Mouse (Mus musculus) stomach, postnatal 0 days (tissue): Measurements from ENCODE around the gene Mmp14. TPM values are rescaled to one million over a fixed set of nuclear protein-coding genes. Genes with fewer than 3 reads are reported as not detected.
A peak's percentile ranks its signal among the peaks of the same experiment; 100 is the strongest.

Source experiments
- ATAC-seq: fragments of 200-750 bp; cut with Nextera tagmentation; 2 replicates; pipeline ENCODE4 v1.8.0; 2017; ENCODE audit not compliant: low FRiP score, low TSS enrichment
- DNase-seq: peaks from one replicate; pipeline ENCODE4 v3.0.0-alpha.2; 2016; ENCODE audit warnings: low spot score
- H3K27ac ChIP-seq: fragments of 300-500 bp; sonication (generic); replicated peaks from 2 replicates; pipeline ENCODE4 v1.5.1; 2014; ENCODE audit warnings: mild to moderate bottlenecking, control low read depth
- H3K27me3 ChIP-seq: fragments of 300-500 bp; sonication (generic); 2 replicates; pipeline ENCODE4 v1.6.1; 2014; ENCODE audit warnings: low read length; ENCODE audit not compliant: control insufficient read depth, insufficient read depth
- H3K36me3 ChIP-seq: fragments of 300-500 bp; sonication (generic); 2 replicates; pipeline ENCODE4 v1.6.1; 2014; ENCODE audit warnings: low read length, mixed read lengths; ENCODE audit not compliant: control insufficient read depth, insufficient read depth
- H3K4me1 ChIP-seq: fragments of 300-500 bp; sonication (generic); replicated peaks from 2 replicates; pipeline ENCODE4 v1.6.1; 2014; ENCODE audit warnings: antibody characterized with exemption; ENCODE audit not compliant: control insufficient read depth, insufficient read depth
- H3K4me2 ChIP-seq: fragments of 300-500 bp; sonication (generic); replicated peaks from 2 replicates; pipeline ENCODE4 v1.6.1; 2014; ENCODE audit warnings: low read depth, mild to moderate bottlenecking, control low read depth, moderate library complexity
- H3K4me3 ChIP-seq: fragments of 300-500 bp; sonication (generic); 2 replicates; pipeline ENCODE4 v1.5.1; 2014; ENCODE audit warnings: low read depth, low read length, control low read depth
- H3K9ac ChIP-seq: fragments of 300-500 bp; sonication (generic); 2 replicates; pipeline ENCODE4 v1.6.1; 2014; ENCODE audit warnings: mild to moderate bottlenecking, low read length, control low read depth, mixed read lengths
- H3K9me3 ChIP-seq: fragments of 300-500 bp; sonication (generic); 2 replicates; pipeline ENCODE4 v1.6.1; 2016; ENCODE audit warnings: low read length; ENCODE audit not compliant: control insufficient read depth
- CTCF ChIP-seq: IDR thresholded peaks from 2 replicates; pipeline ENCODE4 v1.5.1; 2016; ENCODE audit warnings: antibody characterized with exemption, low read depth, mild to moderate bottlenecking, moderate library complexity
- EP300 ChIP-seq: optimal IDR thresholded peaks from 2 replicates; pipeline ENCODE3; 2016; ENCODE audit warnings: antibody characterized with exemption
- WGBS: fragments of 180-500 bp; shearing (Covaris S2); extraction: QIAGEN DNeasy Blood & Tissue Kit; methylation state at CpG from one replicate; pipeline ENCODE4 v1.1.7; 2014; 5-methylcytosine and 5-hydroxymethylcytosine counted together
- polyA plus RNA-seq: library from polyadenylated mRNA; unstranded; fragments of >200 nt; fragmentation: Nextera tagmentation; extraction: Ambion mirVana; gene quantifications from 2 replicates; pipeline ENCODE4 v1.2.1, GENCODE M21; 2015

Gene Mmp14
- polyA plus RNA-seq, 1 experiment from 2014 or later, result 63.9 TPM

- H3K4me3 ChIP-seq, result no peak overlapping the region
- H3K27ac ChIP-seq, result no peak overlapping the region
- no peak overlapping the region for H3K4me2 ChIP-seq
- no peak overlapping the region for H3K9ac ChIP-seq
- no peak for DNase-seq
- WGBS, result 67% methylated on average over 2 of the region's 2 CpGs
- no peaks in the 10 kb centered on the region for H3K4me1 ChIP-seq
- no peaks in the 10 kb centered on the region for H3K36me3 ChIP-seq
- no peaks in the 10 kb centered on the region for H3K27me3 ChIP-seq
- ATAC-seq, result no peak
- H3K9me3 ChIP-seq, result no peaks in the 10 kb centered on the region
- TF ChIP-seq CTCF (no peak), EP300 (no peak)
These were observed 56.3 kb downstream of the Mmp14 start for GRCm38 (mm10) chr14:54487732-54488131.

- no peak for DNase-seq
- no peak for TF ChIP-seq EP300
- TF ChIP-seq CTCF, result no peak
These were observed 56.9 kb downstream of the Mmp14 start for GRCm38 (mm10) chr14:54488350-54488749.

DNA sequence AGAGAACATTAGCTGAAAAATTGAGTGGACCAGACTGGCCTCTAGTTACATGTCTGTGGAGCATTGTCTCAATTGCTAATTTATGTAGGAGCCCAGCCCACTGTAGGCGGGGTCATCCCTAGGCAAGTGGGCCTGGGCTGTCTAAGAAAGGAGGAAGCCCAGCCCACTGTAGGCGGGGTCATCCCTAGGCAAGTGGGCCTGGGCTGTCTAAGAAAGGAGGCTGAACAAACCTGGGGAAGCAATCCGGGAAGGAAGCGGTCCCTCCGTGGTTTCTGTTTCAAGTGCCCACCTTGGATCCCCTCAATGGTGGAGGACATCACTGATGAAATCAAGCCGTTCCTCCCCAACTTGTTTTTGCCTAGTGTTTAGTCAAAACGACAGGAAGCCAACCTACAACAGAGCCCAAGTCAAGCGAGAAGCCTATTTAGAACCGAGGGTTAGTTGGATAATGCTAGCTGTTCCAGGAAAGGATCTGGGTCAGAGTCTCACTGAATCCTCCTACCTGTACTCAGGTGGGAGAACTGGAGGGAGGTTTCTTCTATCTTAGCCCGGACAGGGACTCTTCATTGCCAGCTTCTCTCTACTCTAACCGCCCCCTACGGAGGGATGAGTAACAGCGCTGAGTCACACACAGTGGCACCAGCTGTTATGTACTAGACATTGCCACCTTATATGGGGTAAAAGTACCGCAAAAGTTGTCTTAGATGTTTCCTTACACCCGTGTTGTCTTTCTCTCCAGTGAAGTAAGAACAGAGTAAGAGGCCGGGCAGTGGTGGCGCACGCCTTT lies 61.1 kb downstream of the Mmp14 start:
- ATAC-seq, result no peak
- Histone ChIP-seq H3K27ac (no peak overlapping the region), H3K4me2 (no peak overlapping the region), H3K9me3 (no peaks in the 10 kb centered on the region), H3K27me3 (no peaks in the 10 kb centered on the region), H3K9ac (no peak overlapping the region), H3K4me1 (no peaks in the 10 kb centered on the region), H3K4me3 (no peak overlapping the region), H3K36me3 (no peaks in the 10 kb centered on the region)
- DNase-seq, result no peak
- 65% methylated on average over 18 of the region's 18 CpGs for WGBS
- TF ChIP-seq EP300 (no peak), CTCF (no peak)

More at GRCm38 (mm10) chr14:54488350-54488749, 56.9 kb downstream of the Mmp14 start:
- H3K4me1 ChIP-seq, result no peaks in the 10 kb centered on the region
- H3K9ac ChIP-seq, result no peak overlapping the region
- H3K27ac ChIP-seq, result no peak overlapping the region
- H3K27me3 ChIP-seq, result no peaks in the 10 kb centered on the region
- H3K4me2 ChIP-seq, result no peak overlapping the region
- no peaks in the 10 kb centered on the region for H3K9me3 ChIP-seq
- no peak for ATAC-seq
- H3K4me3 ChIP-seq, result no peak overlapping the region
- no peaks in the 10 kb centered on the region for H3K36me3 ChIP-seq

DNA sequence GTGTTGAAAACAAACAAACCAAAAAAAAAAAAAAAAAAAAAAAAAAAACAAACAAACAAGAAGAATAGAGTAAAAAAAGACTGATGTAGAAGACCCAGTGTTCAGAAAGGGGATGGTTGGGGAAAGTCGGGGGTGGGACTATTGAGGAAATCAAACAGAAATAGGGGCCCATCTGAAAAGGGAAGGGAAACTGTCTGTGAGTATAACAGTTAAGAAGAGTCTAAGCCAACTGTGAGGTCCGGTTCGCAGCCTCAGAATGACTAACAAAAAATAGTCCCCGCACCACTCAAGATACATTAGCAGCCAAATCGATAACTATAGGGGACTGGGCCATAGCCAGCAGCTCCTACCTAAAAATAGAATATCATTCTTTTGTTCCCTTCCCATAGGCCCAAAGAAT lies 61.8 kb downstream of the Mmp14 start:
- no peaks in the 10 kb centered on the region for H3K4me1 ChIP-seq
- H3K4me2 ChIP-seq, result no peak overlapping the region
- H3K9me3 ChIP-seq, result no peaks in the 10 kb centered on the region
- H3K4me3 ChIP-seq, result no peak overlapping the region
- TF ChIP-seq EP300, result no peak
- no peak for TF ChIP-seq CTCF
- no peaks in the 10 kb centered on the region for H3K36me3 ChIP-seq
- no peak overlapping the region for H3K27ac ChIP-seq
- H3K9ac ChIP-seq, result no peak overlapping the region
- ATAC-seq (no peak), DNase-seq (no peak)
- H3K27me3 ChIP-seq, result no peaks in the 10 kb centered on the region
- WGBS, result 84% methylated on average over 5 of the region's 5 CpGs

GRCm38 (mm10) chr14:54494234-54494633 lies 62.8 kb downstream of the Mmp14 start:
- ATAC-seq (peak; percentile 74), DNase-seq (peak; percentile 63)
- Histone ChIP-seq H3K9ac (no peak overlapping the region), H3K36me3 (no peaks in the 10 kb centered on the region), H3K9me3 (no peaks in the 10 kb centered on the region), H3K4me1 (no peaks in the 10 kb centered on the region), H3K4me3 (no peak overlapping the region), H3K27me3 (no peaks in the 10 kb centered on the region), H3K4me2 (no peak overlapping the region), H3K27ac (no peak overlapping the region)
- no peak for TF ChIP-seq EP300
- TF ChIP-seq CTCF, result peak; percentile 95
- 2% methylated on average over 3 of the region's 3 CpGs for WGBS

Other genes starting within 250 kb of the Mmp14 start
- gene Dad1, start 177.5 kb upstream of the Mmp14 start, polyA plus RNA-seq, result 397 and 433 TPM in 2 replicates
- gene Abhd4, start 177.4 kb upstream of the Mmp14 start, polyA plus RNA-seq, result 40.2 and 45.7 TPM in 2 replicates
- gene Olfr49, start 146.7 kb upstream of the Mmp14 start, polyA plus RNA-seq, result 0.02 and 0.16 TPM in 2 replicates
- gene Oxa1l, start 70.8 kb upstream of the Mmp14 start, polyA plus RNA-seq, result 30.5 and 31.7 TPM in 2 replicates
- gene Slc7a7, start 13.8 kb upstream of the Mmp14 start, polyA plus RNA-seq, result 9.3 and 9.5 TPM in 2 replicates
- gene Mrpl52, start 4.7 kb upstream of the Mmp14 start, polyA plus RNA-seq, result 312 and 339 TPM in 2 replicates
- gene Lrp10, start 32.5 kb downstream of the Mmp14 start, polyA plus RNA-seq, result 59.3 and 70.0 TPM in 2 replicates
- 0.47 and 0.59 TPM in 2 replicates for gene Rem2, start 44.5 kb downstream of the Mmp14 start, polyA plus RNA-seq
- 28.1 and 29.2 TPM in 2 replicates for gene Prmt5, start 85.9 kb downstream of the Mmp14 start, polyA plus RNA-seq
- 23.7 and 24.1 TPM in 2 replicates for gene Haus4, start 123.0 kb downstream of the Mmp14 start, polyA plus RNA-seq
- gene Ajuba, start 145.9 kb downstream of the Mmp14 start, polyA plus RNA-seq, result 18.9 and 26.4 TPM in 2 replicates
- gene 4931414P19Rik, start 174.4 kb downstream of the Mmp14 start, polyA plus RNA-seq, result 2.4 and 3.0 TPM in 2 replicates
- gene Psmb5, start 186.4 kb downstream of the Mmp14 start, polyA plus RNA-seq, result 279 and 291 TPM in 2 replicates
- gene Psmb11, start 189.8 kb downstream of the Mmp14 start, polyA plus RNA-seq, result 0.02 TPM in 1 of 2 replicates, not detected in the other
- not detected in 2 replicates for gene Gm17606, start 209.3 kb downstream of the Mmp14 start, polyA plus RNA-seq
- 0.63 and 0.68 TPM in 2 replicates for gene Cdh24, start 209.8 kb downstream of the Mmp14 start, polyA plus RNA-seq